Mouse (Mus musculus) macrophage (primary cell): ENCODE data around the gene B3gnt2. TPM values are rescaled to one million over a fixed set of nuclear protein-coding genes. Genes with fewer than 3 reads are reported as not detected.

Experiments
- H3K27ac ChIP-seq: fragments of 350-480 bp; formaldehyde crosslinking; 2 replicates; pipeline ENCODE4 v1.9.0; 2021
- H3K36me3 ChIP-seq: fragments of 350-480 bp; formaldehyde crosslinking; 2 replicates; pipeline ENCODE4 v1.9.0; 2021; ENCODE audit errors: inconsistent target
- H3K4me3 ChIP-seq: fragments of 350-480 bp; formaldehyde crosslinking; 2 replicates; pipeline ENCODE4 v1.9.0; 2021; ENCODE audit errors: inconsistent target
- H3K79me2 ChIP-seq: fragments of 350-480 bp; formaldehyde crosslinking; 2 replicates; pipeline ENCODE4 v1.9.0; 2021; ENCODE audit errors: inconsistent target
- WGBS: methylation state at CpG from one replicate; pipeline ENCODE4 v1.1.7; 2026; ENCODE audit warnings: inconsistent platforms; ENCODE audit not compliant: missing documents; 5-methylcytosine and 5-hydroxymethylcytosine counted together
- polyA plus RNA-seq: library from polyadenylated mRNA; stranded (reverse); fragments of 250-400 nt; gene quantifications from 3 replicates; pipeline ENCODE4 v1.2.4, GENCODE M21; 2018; ENCODE audit warnings: inconsistent platforms

B3gnt2 gene
- polyA plus RNA-seq, 1 experiment from 2014 or later: 65.2 TPM

DNA sequence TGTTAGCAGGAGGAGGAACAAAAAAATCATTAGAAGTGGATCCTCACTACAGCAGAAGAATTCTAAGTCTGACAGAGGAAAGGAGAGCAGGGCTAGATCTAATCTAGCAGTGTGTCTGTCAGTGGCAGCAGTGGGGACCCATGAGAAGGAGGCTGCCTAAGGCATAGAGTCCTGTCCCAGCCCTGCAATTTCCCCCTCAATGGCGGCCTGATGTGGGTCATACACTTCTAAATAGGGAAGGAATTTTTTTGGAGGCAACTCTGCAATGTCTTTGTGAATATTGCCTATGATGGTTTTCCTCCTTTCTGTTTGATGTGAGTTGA lies 66.9 kb downstream of the B3gnt2 start:
- no peaks in the 10 kb centered on the region for H3K36me3 ChIP-seq
- WGBS: 100% methylated on average over 1 of the region's 1 CpGs
- no peak overlapping the region for H3K27ac ChIP-seq
- no peak overlapping the region for H3K4me3 ChIP-seq
- H3K79me2 ChIP-seq: no peaks in the 10 kb centered on the region

DNA sequence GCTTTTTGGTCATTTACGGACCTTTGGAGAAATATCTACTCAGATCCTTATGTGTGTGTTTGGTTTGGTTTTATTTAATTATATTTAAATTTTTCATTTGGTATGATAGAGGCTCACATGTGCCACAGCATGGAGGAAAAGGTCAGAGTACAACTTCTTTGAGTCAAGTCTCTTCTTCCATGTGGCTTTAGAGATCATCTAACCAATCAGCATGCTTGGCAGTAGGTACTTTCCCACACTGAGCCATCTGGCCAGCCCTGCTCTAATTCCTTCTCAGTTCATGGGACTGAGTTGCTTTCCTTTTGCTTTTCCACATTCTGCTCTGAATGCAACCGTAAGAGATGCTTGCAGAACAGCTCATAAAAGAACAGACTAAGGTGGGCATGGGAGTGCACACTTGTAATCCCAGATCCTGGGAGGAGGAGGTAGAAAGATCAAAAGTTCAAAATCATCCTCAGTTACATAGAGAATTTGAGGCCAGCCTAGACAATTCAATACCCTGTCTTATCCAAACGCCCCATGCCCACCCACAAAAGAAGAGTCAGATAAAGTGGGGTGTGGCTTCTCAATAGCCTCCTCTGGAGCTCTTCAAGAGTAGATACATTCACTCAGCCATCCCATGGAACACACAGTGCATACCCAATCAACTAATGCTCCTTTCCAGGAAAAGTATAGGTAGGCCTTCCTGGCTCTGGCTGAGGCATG lies 67.4 kb downstream of the B3gnt2 start:
- H3K79me2 ChIP-seq: no peaks in the 10 kb centered on the region
- H3K27ac ChIP-seq: no peak overlapping the region
- H3K4me3 ChIP-seq: no peak overlapping the region
- 100% methylated on average over 2 of the region's 3 CpGs for WGBS
- H3K36me3 ChIP-seq: no peaks in the 10 kb centered on the region

DNA sequence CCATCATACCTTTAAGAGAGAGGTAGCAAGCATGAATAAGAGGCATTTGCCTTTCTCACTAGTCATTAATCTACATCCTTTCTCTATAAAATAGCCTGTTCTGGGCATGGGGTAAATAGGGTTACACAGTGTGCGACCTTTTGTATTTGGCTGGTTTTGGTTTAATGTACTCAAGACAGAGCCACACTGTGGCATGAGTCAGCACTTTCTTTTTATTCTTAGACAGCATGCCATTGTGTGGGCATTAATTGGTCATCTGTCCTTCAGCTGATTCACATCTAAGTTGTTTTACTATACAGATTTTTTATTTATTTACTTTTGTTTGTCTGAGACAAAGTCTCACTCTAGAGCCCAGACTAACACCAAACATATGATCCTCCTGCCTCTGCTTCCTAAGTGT lies 68.6 kb downstream of the B3gnt2 start:
- no CpG with 5 or more reads among the region's 1 CpGs for WGBS
- Histone ChIP-seq H3K4me3 (no peak overlapping the region), H3K79me2 (no peaks in the 10 kb centered on the region), H3K27ac (no peak overlapping the region), H3K36me3 (no peaks in the 10 kb centered on the region)

- H3K27ac ChIP-seq: no peak overlapping the region
- WGBS: 100% methylated on average over 5 of the region's 5 CpGs
- H3K79me2 ChIP-seq: no peaks in the 10 kb centered on the region
- no peak overlapping the region for H3K4me3 ChIP-seq
- H3K36me3 ChIP-seq: no peaks in the 10 kb centered on the region
Observed at GRCm38 (mm10) chr11:22791726-22792125, 69.0 kb downstream of the B3gnt2 start.

DNA sequence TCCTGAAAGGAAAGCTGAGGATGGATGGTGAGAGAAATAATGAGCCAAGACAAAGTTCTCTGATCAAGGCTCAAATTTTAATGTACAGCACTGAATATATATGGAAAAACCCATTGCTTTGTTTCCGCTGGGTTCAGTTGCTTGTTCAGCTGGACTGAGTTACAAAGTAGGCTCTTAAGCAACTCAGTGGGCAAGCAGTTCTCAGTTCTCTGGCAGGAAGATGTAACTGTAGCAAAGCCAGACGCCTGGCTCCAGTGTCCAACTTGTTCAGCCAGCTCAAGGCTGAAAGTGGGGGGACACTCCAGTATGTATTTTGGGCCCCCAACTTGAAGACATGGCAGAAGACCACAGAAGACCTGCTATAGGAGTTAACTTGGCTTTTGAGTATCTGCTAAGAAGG lies 72.9 kb downstream of the B3gnt2 start:
- H3K4me3 ChIP-seq: no peak overlapping the region
- 77% methylated on average over 2 of the region's 2 CpGs for WGBS
- no peaks in the 10 kb centered on the region for H3K36me3 ChIP-seq
- no peak overlapping the region for H3K27ac ChIP-seq
- H3K79me2 ChIP-seq: no peaks in the 10 kb centered on the region

- WGBS: 53% methylated on average over 3 of the region's 3 CpGs
- Histone ChIP-seq H3K36me3 (no peaks in the 10 kb centered on the region), H3K27ac (peak overlapping the region; percentile 66)
Observed at GRCm38 (mm10) chr11:22784477-22784876, 76.3 kb downstream of the B3gnt2 start.

GRCm38 (mm10) chr11:22782705-22783124 lies 78.0 kb downstream of the B3gnt2 start:
- WGBS: 69% methylated on average over 13 of the region's 13 CpGs
- Histone ChIP-seq H3K27ac (0 out of 2 replicates have a peak overlapping the region, but pooled peaks have one; percentile 4), H3K36me3 (no peaks in the 10 kb centered on the region), H3K79me2 (no peaks in the 10 kb centered on the region), H3K4me3 (no peak overlapping the region)

More at GRCm38 (mm10) chr11:22784477-22784876, 76.3 kb downstream of the B3gnt2 start:
- H3K79me2 ChIP-seq: no peaks in the 10 kb centered on the region
- H3K4me3 ChIP-seq: no peak overlapping the region

DNA sequence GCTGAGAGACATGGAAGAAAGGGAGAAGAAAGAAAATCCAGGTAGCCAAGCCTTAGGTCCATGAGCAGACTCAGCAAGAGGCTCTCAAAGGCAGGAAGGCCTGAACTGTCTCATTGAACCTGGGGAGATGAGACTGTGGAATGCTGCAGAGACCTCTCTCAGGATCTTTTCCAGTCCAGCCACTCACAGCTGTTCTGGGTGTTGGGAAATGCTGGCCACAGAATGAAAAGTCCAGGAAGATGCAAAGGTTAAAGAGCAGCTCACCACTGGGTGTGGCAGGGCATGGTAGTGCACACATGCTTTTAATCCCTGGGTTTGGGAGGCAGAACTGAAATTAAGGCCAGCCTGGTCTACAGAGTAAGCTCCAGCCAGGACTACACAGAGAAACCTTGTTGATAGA lies 79.6 kb downstream of the B3gnt2 start:
- peak overlapping the region; percentile 87 for H3K27ac ChIP-seq
- H3K4me3 ChIP-seq: no peak overlapping the region
- H3K36me3 ChIP-seq: no peaks in the 10 kb centered on the region
- H3K79me2 ChIP-seq: no peaks in the 10 kb centered on the region

GRCm38 (mm10) chr11:22780761-22781160 lies 80.0 kb downstream of the B3gnt2 start:
- H3K27ac ChIP-seq: peak overlapping the region; percentile 87
- H3K36me3 ChIP-seq: no peaks in the 10 kb centered on the region
- H3K4me3 ChIP-seq: no peak overlapping the region
- WGBS: 88% methylated on average over 2 of the region's 2 CpGs
- H3K79me2 ChIP-seq: no peaks in the 10 kb centered on the region

DNA sequence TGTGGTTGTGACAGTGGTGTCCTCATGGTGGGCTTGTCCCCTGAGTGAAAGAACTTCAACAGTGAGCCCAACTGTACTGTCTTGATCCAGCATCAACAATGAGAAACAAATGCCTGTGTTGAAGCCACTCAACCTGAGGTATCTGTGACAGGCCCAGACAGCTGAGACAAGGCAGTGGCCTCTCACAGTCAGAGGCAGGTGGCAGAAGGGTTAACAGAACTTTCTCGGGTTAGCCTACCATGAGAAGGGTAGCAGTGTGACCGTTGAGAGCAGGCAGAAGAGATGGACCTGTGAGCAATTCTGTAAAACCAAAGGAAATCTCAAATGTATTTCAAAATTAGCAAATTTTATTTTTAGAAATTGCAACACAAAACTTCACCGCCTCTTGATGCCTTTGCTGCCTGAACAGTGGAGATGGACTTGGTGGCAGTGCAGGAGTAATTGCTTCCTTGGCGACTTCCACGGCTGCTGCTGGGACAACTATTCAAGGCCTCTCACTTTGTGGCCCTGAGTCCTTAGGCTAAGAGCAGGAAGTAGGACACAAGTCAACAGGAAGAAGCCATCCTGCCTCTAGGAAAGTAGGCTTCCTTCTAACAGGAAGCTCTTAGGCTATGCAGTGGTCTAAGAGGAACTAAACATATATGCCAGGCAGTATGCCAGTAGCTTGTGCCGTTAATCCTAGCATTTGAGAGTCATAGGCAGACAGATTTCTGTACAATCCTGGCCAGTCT lies 80.8 kb downstream of the B3gnt2 start:
- 3% methylated on average over 6 of the region's 6 CpGs for WGBS
- Histone ChIP-seq H3K36me3 (no peaks in the 10 kb centered on the region), H3K27ac (peak overlapping the region; percentile 87), H3K4me3 (no peak overlapping the region), H3K79me2 (no peaks in the 10 kb centered on the region)

DNA sequence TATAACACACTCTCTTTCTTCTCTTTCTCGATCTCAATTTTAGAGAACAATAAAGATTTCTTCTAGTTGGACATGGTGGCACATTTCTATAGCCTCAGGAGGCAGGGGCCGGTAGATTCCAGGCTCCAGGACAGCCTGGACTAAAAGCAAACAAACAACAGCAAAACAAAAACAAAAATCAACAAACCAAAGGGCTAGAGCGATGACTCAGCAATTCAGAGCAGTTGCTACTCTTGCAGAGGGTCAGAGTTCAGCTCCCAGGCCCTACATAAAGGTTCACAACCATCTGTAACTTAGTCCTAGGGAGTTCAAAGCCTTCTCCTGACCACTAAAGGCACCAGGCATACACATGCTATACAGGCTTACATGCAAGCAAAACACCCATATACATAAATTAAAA lies 82.2 kb downstream of the B3gnt2 start:
- 79% methylated on average over 3 of the region's 3 CpGs for WGBS
- H3K4me3 ChIP-seq: no peak overlapping the region
- H3K79me2 ChIP-seq: no peaks in the 10 kb centered on the region
- no peaks in the 10 kb centered on the region for H3K36me3 ChIP-seq
- no peak overlapping the region for H3K27ac ChIP-seq

DNA sequence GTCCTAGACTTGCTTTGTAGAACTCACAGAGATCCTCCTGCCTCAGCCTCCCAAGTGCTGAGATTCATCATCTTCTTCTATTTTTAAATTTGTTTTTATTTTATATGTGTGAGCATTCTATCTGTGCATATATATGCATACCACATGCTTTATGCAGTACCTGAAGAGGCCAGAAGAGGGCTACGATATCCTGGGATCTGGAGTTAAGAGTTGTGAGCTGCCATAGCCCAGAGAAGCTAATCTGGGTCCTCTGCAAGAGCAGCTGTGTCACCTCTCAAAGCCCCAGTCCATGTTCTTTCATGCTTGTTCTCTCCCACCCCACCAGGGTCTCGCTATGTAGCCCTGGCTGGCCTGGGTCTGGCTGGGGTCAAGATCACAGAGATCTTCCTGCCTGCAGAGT lies 83.2 kb downstream of the B3gnt2 start:
- 95% methylated on average over 2 of the region's 2 CpGs for WGBS
- H3K4me3 ChIP-seq: no peak overlapping the region
- H3K27ac ChIP-seq: no peak overlapping the region
- H3K36me3 ChIP-seq: no peaks in the 10 kb centered on the region
- H3K79me2 ChIP-seq: no peaks in the 10 kb centered on the region

DNA sequence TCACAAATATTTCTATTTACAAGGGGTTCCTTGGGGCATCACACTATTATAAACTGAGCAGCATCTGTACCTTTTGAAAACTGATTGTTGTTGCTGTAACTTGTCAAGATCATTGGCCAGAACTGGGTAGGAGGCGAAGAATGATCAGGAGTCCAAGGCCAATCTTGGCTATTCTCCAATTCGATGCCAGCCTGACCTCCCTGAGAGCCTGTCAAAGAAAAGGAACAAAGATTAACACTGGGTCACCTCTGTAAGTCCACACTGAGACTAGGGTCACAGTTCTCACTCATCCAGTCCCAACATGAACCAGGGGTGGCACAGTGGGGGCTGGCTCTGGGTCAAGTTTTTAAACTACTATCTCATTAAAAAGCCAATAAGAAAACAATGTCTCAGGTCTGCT lies 85.9 kb downstream of the B3gnt2 start:
- WGBS: 93% methylated on average over 2 of the region's 2 CpGs
- no peaks in the 10 kb centered on the region for H3K79me2 ChIP-seq
- no peaks in the 10 kb centered on the region for H3K36me3 ChIP-seq

DNA sequence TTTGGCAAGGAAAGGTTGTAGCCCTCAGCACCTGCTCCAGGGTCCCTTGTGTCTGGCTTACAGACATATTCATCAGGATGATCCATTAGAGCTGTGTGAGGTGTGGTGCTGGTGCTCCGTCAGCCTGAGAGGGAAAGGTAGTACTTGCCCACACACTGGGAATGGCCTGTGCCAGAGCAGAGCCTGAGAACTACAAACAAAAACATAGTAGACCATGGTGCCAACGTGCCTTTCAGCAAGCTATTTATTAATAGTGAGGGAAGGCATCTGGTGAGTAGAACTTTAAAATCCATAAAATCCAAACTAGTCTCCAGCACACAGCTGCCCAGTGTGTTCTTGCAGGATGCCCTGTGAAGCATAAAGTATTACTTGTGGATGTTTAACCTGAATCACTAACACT lies 94.5 kb downstream of the B3gnt2 start:
- 100% methylated on average over 2 of the region's 2 CpGs for WGBS
- H3K27ac ChIP-seq: no peak overlapping the region
- H3K4me3 ChIP-seq: no peak overlapping the region

More for the DNA sequence above, 85.9 kb downstream of the B3gnt2 start:
- no peak overlapping the region for H3K4me3 ChIP-seq
- no peak overlapping the region for H3K27ac ChIP-seq

DNA sequence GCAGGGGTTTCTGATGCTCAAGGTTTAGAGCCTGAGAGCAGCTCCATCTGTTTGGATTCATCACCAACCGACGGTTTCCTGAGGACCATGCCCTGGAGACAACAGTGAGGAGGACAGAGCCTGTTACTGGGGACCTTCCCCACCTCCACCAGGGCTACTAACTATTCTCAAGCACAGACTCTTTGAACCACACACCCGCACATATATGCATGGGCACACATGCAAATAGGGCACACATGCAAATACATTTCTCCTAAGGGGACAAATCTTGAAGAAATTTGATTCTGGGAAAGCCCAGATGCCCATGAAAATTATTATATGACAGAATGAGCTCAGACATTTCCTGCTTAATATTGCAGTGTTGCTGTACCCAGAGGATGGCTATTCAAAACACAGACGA lies 95.3 kb downstream of the B3gnt2 start:
- no peak overlapping the region for H3K4me3 ChIP-seq
- no peaks in the 10 kb centered on the region for H3K36me3 ChIP-seq
- H3K27ac ChIP-seq: no peak overlapping the region
- WGBS: 97% methylated on average over 4 of the region's 4 CpGs
- no peaks in the 10 kb centered on the region for H3K79me2 ChIP-seq

More for the DNA sequence above, 94.5 kb downstream of the B3gnt2 start:
- Histone ChIP-seq H3K36me3 (no peaks in the 10 kb centered on the region), H3K79me2 (no peaks in the 10 kb centered on the region)
